Mouse (Mus musculus) thymus, postnatal 10 days (tissue): ENCODE data around the gene Cd24a.

Source experiments
- DNase-seq, 2 experiments: peaks; one replicate each; pipeline ENCODE4 v3.0.0; 2021; ENCODE audit warnings: low spot score in 2 of 2

Cd24a gene

DNA sequence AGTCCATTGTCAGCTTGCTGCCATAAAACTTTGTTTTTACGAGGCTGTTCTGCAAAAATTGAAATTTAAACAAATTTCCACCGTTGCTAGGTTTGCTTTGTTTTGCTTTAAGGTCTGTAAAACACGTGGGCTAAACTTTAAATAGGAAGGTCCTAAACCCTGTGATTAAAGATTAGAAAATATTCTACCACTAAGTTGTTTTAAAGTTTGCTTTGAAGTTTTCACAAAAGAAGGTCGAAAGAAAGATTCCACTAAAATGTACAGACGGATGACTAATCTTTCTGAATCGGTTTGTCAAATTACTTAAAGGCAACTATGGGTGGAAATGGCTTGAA, at the start of gene Cd24a:
Gene Cd24a (plus strand): TSS at position 288 of the 335 bp plus-strand sequence.
- no peak for DNase-seq

DNA sequence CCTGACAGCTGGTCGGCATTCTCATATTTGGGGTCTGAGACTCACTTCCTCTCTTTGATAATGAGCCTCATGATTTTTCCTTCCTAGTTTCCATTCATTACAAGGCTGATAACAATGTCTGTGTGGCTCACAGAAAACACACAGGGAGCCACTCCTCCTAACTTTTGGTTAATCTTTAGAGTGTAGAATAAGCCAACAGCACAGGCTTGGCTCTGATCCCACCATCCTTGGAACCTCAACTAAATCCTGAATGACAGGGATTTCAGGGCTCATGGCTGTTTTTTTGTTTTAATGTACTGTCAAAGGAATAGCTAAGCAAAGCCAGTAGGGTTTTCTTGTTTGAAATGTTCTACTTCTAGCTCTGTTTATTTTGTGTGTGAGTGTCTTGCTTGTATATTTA, 43.7 kb upstream of the Cd24a start:
- no peak for DNase-seq

DNA sequence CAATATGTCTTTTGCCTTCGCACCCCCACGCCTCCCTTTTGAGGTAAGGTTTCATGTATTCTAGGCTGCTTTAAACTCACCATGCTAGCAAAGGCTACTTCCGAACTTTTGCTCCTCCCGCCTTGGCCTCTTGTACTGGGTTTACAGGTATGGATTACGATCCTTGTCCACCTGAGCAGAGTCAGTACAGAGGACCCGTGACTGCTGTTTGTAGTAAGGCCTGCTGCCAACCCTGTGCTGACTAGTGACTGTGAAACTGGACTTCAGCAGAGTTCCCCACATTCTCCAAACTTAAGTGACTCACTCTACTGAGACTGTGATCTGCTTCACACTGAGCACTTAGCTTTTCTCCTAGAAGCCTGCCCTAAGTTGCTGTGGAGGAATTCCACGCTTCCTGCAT, 40.4 kb upstream of the Cd24a start:
- DNase-seq, result no peak

DNA sequence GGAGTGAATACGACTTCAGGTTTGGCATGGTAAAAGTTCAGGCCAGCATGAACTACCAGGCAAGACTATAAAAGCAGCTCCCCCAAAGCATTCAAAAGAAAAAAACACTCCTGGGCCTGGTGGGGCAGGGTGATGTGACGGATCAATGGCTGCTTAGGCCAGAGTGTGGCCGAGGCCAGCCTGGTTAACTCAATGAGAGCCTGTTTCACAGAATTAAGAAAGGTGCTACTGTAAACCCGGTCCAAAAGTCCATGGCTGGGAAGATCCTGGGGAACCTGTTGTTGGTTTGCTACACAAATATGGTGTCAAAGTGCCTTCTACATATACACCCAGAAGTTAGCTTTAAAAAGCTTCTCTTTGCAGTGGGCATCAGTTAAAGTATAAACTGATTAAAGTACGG, 39.3 kb upstream of the Cd24a start:
- DNase-seq, result no peak

DNA sequence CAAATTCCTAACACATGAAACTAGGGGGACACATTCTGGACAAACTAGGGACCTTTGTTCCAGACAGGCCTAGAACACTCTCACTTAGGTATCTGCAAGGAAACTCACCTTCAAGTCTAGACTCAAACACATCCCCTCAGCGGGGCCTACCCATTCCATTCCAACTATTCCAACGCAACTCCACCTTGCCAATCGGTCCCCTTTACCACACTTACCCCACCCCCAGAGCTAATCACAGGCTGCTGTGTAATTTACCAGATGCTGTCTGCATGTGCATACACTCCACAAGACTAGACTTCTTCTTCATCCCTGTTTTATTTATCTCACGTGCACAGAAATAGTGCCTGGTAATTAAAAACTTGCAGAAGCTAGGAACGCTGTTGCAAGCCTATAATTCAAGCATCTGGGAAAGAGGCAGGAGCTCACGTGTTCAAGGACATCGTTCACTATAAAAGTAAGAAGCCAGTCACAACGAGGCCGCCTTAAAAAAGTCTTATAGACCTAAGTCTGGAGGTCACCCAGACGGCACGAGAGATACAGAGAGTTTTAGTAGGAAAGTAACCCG, 38.3 kb upstream of the Cd24a start:
- DNase-seq, result no peak

DNA sequence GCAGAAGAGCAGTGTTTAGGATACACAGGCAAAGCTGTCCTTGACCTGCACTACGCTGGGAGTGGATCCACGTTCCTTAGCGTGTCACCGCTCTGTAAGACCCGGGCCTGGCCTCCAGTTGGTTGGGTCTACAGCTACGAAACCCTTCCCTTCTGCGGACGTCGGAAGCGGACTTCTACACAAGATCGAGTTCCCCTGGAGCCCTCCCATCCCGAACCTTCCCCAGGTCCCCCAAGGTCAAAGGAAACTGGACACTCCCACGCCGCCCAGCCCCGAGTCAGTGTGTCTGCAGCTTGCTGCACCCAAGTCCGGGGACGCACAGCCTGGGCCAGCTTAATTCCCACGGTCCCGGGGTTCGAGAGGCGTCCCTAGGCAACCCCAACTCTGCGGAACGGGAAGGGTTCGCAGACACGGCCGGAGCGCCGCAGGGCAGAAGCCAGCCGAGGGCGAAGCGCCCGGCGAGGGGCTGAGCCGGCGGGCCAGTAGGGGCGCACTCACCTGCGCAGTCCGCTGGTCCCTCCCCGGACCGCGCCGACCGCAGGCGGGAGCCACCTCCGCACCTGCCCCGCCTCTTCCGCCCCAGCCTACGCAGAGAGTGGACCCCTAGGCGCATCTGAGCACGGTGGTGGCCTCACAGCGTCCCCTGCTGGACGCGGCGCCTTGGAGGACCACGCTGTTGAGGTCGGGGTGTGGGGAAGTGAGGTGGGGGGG, 37.5 kb upstream of the Cd24a start, which contains the start of gene 1700021F05Rik:
Gene 1700021F05Rik (minus strand): TSS at position 553 of the 711 bp plus-strand sequence.
- DNase-seq, result peak; percentile 93 to 98

DNA sequence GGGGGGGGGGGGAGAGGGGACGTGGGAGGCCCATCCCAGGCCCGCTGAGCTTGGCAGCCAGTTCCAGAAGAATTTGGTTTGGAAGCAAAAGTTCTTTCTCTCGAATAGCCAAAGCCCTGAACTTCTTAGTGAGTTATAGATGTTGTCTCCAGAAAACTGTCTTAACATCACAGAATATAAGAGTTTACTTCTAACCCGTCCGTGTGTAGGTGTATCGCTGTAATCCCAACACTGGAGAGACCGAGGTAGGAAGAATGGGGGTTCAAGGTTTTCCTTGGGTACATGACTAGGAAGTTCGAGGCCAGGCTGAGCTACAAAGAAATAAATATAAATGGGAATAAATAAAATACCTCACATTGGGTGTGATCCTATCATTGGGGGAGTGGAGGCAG, 36.9 kb upstream of the Cd24a start:
- no peak for DNase-seq

DNA sequence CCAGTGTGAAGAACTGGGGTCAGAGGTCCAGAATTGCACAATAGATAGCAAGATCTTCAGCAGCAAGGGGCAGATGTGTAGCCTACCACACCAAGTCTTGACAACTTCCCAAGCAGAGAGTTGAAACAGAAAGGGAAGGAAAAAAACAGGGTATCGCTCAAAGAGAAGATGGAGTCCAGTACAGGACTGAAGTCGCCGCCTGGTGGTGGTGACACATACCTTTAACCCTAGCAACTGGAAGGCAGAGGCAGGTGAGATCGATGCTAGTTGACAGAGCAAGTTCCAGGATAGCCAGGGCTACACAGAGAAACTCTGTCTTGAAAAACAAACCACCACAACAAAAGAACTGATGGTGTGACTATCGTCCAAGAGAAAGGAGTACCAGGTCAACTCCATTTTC, 28.7 kb upstream of the Cd24a start:
- DNase-seq, result no peak

DNA sequence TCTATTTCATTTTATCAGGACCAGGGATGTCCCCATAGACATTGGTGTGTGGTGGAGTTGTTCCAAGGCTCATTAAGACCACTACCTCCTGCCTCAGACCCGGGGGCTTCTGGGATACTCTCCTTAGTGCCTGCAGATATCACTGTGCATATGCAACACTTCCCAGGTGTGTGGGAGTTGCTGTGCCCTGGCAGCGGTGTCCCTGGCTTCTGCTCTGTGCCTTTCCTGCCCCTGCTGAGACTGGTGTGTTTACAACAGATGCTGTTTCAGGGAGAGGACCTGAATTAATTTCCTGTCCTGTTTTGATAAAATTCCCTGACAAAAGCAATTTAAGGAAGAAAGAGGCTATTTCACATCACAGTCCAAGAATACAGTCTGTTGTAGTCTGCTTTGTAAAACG, 27.2 kb upstream of the Cd24a start:
- DNase-seq, result no peak

DNA sequence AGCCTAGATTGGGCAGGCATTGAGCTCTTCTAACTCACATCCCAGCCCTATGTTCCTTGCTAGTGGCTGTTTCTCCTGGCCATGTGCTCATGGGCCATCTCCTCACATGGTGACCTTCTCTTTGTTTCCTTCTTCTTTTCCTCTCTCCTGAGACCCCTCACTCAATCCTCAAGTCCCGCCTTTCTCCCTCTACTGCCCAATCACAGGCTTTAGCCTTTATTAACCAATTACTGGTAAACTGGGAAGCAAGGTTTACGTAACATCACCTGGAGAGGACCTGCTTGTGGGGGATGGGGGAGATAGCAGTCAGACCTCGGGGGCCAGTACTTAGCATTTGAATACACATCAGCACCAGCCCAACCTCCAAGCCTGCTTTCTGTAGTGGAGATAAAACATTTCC, 26.7 kb upstream of the Cd24a start:
- DNase-seq, result no peak

DNA sequence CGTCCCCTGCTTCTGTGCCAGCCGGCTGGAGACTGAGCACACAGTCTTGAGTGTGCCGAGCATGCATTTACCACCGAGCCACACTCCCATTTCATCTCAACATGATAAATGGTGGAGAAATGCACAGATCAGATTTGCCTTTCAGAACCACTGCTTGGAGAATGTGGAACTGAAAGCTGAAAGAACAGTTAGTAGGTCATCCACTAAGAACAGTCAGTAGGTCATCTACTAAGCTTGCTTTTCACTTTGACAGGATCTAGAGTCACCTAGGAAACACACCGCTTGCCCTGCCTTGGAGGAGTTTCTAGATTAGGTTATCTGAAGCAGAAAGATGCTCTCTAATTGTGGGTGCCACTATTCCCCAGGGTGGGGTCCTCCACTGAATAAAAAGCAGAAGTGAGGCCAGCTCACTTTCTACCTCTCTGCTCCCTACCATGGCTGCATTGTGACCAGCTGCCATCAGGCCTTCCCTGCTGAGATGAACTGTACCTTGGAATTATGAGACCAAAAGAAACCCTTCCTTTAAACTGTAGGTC, 20.4 kb upstream of the Cd24a start:
- DNase-seq, result no peak

DNA sequence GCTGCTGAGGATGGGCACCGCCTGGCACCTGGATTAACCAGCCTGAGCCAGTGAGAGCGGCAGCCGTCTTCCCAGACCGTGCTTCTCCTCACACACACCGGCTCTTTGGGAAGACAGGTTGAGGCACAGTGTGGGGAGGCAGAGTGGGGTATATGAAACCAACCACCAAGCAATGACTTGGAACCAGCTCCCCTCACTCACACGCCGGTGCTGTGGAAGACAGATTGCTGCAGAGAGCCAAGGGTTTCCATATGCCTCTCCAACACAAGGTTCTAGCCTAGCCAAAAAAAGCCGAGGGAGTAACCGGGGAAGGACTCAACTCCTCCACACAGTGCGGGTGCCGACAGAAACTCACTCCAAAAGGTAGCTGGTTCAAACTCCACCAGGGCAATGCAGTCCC, 18.8 kb upstream of the Cd24a start:
- DNase-seq, result no peak

DNA sequence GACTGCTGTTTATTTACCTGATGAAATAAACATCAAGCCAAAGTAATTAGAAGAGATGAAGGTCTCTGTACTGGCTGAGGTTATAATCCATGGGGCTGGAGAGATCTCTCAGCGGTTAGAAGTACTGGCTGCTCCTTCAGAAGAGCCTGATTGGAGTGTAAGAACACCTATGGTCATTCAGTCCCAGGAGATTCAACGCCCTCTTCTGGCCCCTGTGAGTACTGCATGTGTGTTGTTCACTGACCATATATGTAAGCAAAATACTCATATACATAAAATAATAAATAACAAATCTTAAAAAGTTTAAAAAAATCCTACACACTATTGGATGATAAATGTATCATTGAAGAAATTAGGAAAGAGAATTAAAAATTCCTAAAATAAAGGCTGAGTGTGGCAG, 17.3 kb upstream of the Cd24a start:
- DNase-seq, result no peak

DNA sequence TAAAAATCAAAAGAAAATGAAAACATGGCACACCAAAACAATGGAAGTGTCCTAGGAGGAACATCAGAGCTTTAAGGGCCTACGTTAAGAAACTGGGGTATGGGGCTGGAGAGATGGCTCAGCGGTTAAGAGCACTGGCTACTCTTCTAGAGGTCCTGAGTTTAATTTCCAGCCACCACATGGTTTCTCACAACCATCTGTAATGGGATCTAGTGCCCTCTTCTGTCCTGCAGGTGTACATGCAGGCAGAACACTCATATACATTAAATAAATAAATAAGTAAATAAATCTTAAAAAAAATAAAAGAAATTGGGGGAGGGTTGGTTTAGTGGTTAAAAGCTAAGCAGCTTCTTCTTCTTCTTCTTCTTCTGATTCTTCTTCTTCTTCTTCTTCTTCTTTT, 16.8 kb upstream of the Cd24a start:
- no peak for DNase-seq

DNA sequence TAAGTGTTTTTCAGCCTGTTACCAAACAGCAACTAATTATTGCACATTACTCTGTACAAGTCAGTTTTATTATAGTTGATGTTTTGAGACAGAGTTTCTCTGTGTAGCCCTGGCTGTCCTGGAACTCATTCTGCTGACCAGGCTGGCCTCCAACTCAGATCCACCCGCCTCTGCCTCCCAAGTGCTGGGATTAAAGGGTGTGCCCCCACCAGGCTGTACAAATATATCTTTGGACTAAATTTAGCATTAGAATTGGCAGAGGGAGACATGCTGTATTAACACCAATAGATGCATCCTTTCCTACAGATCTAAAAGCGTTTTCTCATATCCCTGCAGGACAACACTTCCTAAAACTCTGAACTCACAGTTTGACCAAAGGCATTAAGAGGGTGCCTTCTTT, 3.7 kb upstream of the Cd24a start:
- DNase-seq, result no peak

DNA sequence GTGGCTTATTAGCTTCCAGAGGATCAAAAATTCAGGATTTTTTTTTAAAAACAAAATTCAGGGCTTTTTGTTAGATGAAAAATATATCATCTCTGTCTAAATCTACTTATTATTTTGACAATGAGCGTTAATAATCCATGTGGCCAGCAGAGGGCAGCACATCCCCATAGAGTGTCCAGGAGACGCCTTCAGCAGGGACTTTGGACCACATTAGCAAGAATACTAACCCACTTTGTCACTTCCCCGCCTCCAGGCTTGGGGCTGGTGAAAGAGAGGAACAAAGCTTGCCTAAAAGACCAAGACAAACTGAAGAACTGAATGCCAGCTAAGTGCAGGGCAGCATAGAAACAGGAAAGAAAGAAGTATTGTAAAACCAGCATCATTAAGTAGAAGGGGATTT, 3.1 kb upstream of the Cd24a start:
- peak; percentile 58 to 82 for DNase-seq

DNA sequence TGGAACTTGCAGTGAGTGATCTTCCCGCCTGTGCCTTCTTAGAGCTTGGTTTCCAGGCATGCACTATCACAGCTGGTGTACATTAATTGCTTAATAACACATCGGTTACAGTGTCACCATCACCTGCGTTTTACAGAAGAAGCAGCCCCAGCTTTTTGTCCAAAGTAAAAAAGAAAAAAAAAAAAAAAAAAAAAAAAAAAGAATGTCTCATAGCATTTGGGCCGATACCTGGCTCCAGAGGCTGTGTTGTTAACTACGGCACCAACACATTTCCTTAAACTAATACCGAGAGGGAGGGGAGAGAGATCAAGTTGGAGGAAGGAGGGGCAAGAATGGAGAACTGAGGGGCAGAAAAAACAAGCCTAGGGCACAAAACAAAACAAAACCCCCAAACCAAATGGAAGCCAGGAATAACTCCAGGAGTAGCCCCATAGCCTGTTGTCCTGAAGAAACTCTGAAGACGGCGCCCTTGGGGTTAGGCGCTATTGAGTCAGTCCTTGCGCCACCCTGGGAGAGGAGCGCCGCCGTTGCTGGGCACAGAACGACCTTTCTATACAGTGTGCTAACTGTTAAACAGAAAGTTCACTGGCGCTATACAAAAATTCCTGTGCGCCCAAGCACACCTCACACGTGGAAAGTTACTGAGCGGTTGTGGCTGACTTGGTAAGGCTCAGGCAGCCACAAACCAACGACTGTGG, 636 bp upstream of the Cd24a start:
- peak; percentile 15 to 19 for DNase-seq

DNA sequence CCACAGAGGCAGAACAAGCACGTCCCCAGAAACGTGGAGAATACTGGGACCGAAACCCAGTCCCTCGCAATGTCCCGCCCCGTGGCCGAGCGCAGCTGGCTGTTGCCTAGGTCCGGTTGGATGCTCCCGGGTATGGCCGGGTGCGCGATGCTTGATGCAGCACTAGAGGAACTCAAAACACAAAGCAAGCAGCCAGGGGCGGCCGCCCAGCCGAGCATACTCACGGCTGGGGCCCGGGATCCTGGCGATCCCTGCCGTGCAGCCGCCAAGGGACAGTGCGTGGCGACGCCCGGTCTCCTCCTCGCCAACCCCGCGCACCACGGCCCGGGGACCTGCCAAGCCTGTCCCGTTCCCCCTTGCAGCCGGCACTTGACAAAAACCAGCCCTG, 276 bp downstream of the Cd24a start:
- no peak for DNase-seq

DNA sequence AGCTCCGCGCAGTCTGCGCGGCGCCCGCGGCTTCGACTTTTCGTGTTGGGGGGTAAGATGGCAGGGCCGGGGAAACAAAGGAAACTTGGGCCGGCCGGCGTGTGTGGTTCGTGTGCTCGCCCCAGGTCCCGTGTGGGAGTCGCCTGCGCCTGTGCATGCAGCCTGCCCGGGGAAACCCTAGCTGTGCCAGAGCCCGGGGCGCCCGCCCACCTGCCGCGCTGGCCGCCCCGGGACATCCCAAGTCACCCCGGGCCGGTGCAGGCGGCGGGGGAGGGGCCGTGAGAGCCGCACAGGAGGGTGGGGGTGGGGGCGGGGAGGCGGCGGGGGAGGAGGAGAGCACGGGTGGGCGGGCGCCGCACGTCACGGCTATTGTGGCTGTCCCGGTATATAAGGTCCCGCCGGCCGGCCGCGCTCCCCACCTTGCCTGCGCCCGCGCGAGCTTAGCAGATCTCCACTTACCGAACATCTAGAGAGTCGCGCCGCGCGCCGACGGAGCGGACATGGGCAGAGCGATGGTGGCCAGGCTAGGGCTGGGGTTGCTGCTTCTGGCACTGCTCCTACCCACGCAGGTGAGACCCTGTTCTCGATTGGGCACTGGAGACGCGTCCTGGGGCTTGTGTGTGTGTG, 783 bp downstream of the Cd24a start:
- DNase-seq, result peak; percentile 85 to 92

DNA sequence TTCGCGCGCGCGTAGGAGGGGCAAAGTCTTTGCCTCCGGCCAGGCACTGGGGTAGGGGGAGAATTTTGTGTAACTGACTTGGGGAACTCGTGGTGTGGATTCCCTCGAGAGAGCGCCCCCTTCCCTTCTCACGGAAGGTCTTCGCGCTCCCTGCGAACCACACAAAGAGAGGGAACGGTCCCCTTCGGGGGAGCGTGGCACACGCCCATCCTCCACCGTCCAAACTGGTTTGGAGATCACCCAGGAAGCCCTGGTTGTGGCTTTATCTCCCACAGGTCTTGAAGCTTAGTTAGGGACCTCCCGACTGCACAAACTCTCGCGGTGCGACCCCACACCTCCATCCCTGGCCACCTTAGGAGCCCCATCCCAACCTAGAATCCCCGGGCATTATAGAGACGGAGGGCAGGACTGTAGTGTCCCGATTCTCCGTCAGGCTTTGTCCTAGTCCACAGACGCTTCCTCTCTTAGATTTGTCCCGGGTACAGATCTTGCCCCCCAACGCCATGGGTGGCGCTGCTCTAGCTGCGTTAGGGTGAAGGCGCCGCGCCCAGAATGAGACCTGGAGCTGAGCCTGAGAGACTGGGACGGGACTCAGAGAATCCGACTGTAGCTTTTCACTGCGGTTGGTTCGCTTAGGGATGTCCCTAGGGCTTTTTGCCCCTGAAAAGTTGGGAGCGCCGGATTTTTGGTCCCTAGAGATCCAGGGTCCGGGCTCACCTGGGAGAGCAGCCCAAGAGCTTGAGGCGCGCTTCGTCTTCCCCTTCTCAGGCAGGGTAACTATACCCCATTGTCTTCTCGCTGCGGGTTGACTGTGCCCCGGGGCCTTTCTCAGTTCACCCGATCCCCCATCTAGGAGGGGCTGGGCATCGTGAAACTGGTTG, 1.5 kb downstream of the Cd24a start:
- DNase-seq, result peak; percentile 71 to 74

DNA sequence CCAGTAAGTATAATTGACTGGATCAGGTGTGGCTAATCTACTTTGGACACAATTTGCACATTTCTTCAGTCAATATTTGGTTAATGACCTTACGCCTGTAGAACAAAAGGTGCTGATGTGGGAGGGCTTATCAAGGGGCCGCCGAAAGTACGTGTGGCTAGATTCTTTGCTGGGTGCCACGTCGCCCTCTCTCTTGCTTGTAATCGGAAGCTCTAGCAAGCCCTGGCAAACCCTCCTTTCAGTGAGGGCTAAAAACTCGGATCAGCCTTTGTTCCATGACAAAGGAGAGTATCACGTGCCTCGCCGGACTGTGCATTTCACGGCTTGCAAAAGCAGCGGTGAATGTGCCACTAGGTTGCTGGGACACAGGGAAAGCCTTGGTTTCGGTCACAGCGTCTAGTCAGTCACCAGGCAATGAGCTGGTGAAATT, 2.6 kb downstream of the Cd24a start:
- peak; percentile 23 to 24 for DNase-seq

DNA sequence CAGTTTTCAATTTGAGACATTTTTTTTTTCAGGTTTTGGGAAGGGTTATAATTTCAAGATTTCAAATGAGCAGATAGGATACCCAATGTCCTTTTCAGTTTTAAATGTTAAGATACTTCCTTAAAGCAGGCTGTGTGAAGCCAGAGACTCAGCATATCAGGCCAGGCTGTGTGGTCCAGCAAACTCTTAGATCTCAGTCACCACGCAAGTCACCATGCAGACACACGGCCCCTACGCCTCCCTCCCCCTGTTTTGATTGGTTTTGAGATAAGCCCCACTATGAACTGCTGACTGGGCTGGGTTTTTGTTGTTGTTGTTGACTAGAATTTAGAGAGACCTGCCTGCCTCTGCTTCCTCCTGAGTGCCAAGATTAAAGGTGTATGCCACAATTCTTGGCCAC, 3.2 kb downstream of the Cd24a start:
- no peak for DNase-seq
